Mouse (Mus musculus) ES-E14 (cell line): Measurements from ENCODE around the gene Olfr411. TPM values are rescaled to one million over a fixed set of nuclear protein-coding genes. Genes with fewer than 3 reads are reported as not detected.

Experiments used
- DNase-seq: peaks from one replicate; pipeline ENCODE4 v3.0.0-alpha.2; 2013; ENCODE audit warnings: low read depth, low spot score
- H3K27ac ChIP-seq: 2 replicates; pipeline ENCODE4 v1.5.1; 2012; ENCODE audit warnings: low read depth, mild to moderate bottlenecking, low read length, moderate library complexity, mixed read lengths; ENCODE audit not compliant: poor library complexity, insufficient read depth, severe bottlenecking
- H3K36me3 ChIP-seq: 2 replicates; pipeline ENCODE4 v1.6.1; 2012; ENCODE audit warnings: mild to moderate bottlenecking, low read length, moderate library complexity, mixed read lengths; ENCODE audit not compliant: control insufficient read depth, poor library complexity, insufficient read depth, severe bottlenecking
- H3K4me1 ChIP-seq, 2 experiments: fragments of 150-350 bp in 1 of 2; sonication (generic) in 1 of 2; 2 replicates each; pipeline ENCODE4 v1.6.1; 2012; ENCODE audit warnings: low read length in 2 of 2, mild to moderate bottlenecking in 1 of 2, mixed read lengths in 1 of 2; ENCODE audit not compliant: control insufficient read depth in 2 of 2, insufficient read depth in 2 of 2, poor library complexity in 1 of 2
- H3K4me3 ChIP-seq, 2 experiments: fragments of 150-350 bp in 1 of 2; sonication (generic) in 1 of 2; 2 replicates each; pipeline ENCODE4 v1.5.1; 2012; ENCODE audit warnings: low read length in 2 of 2, low read depth in 1 of 2, mild to moderate bottlenecking in 1 of 2, mixed read lengths in 1 of 2; ENCODE audit not compliant: insufficient read depth in 1 of 2, poor library complexity in 1 of 2, severe bottlenecking in 1 of 2
- H3K9ac ChIP-seq: 2 replicates; pipeline ENCODE4 v1.6.1; 2012; ENCODE audit warnings: low read depth, mild to moderate bottlenecking, low read length, mixed read lengths; ENCODE audit not compliant: poor library complexity, insufficient read depth, severe bottlenecking
- H3K9me3 ChIP-seq: fragments of 150-350 bp; sonication (generic); 2 replicates; pipeline ENCODE4 v1.6.1; 2012; ENCODE audit warnings: low read depth, mild to moderate bottlenecking, low read length; ENCODE audit not compliant: control insufficient read depth, insufficient read depth
- CHD2 ChIP-seq: IDR thresholded peaks from 2 replicates; pipeline ENCODE4 v1.6.1; 2014; ENCODE audit warnings: mild to moderate bottlenecking, low read depth, low read length, inconsistent platforms
- HCFC1 ChIP-seq: IDR thresholded peaks from 2 replicates; pipeline ENCODE4 v1.6.1; 2012; ENCODE audit warnings: low read length, inconsistent platforms, borderline replicate concordance; ENCODE audit not compliant: insufficient read depth
- MAFK ChIP-seq: IDR thresholded peaks from 2 replicates; pipeline ENCODE4 v1.6.1; 2014; ENCODE audit warnings: mild to moderate bottlenecking, low read depth, low read length, inconsistent platforms; ENCODE audit not compliant: insufficient read depth
- ZC3H11A ChIP-seq: IDR thresholded peaks from 2 replicates; pipeline ENCODE4 v1.6.1; 2012; ENCODE audit warnings: low read depth, mild to moderate bottlenecking, inconsistent platforms, low read length, borderline replicate concordance
- ZNF384 ChIP-seq: IDR thresholded peaks from 2 replicates; pipeline ENCODE4 v1.6.1; 2012; ENCODE audit warnings: low read depth, low read length, inconsistent platforms
- in situ Hi-C, 2 experiments: fragments of 600-800 bp; cut with MboI; formaldehyde crosslinking; loops; one replicate each; pipeline ENCODE4 v1.15.1; 2025; ENCODE audit warnings: low sequenced_read_pairs in 2 of 2, inconsistent platforms in 1 of 2; ENCODE audit not compliant: unreplicated experiment in 2 of 2
- total RNA-seq: library from RNA; depleted of rRNA; stranded (reverse); fragments of 300-350 nt; gene quantifications from 2 replicates; pipeline ENCODE4 v1.2.3, GENCODE M21; 2012

Olfr411 gene
- total RNA-seq, 1 experiment = not detected

GRCm38 (mm10) chr11:74391899-74392298 lies 39.4 kb upstream of the Olfr411 start:
- in situ Hi-C loops = loop anchor here in 1 of 2 experiments (25.0 kb wide), 1 partner anchor 145 kb away; no protein-coding TSS in a partner anchor
- H3K9ac ChIP-seq = no peak overlapping the region

DNA sequence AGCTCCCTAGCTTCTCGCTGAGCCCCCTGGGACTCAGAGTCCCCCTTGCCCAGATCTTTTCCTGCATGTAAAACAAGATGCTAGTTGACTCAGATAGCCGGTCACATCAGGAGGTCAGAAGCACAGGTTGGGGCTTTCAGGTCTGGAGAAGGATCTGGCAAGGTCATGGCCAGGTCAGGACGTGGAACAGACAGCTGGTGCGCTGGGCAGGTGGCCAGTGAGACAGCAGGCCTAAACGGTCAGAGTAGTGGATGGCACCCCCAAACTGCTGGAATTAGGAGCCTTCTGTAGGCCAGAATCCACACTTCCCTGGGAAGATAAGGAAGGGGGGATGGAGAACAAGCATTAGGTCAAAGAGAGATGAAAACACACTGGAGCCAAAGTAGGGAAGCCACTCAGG lies 34.8 kb upstream of the Olfr411 start:
- H3K4me3 ChIP-seq = no peak overlapping the region
- no peaks in the 10 kb centered on the region for H3K9me3 ChIP-seq
- no peak overlapping the region for H3K27ac ChIP-seq
- H3K4me1 ChIP-seq = no peaks in the 10 kb centered on the region
- H3K9ac ChIP-seq = no peak overlapping the region
- in situ Hi-C loops = loop anchor here in 1 of 2 experiments (25.0 kb wide), 1 partner anchor 150 kb away; no protein-coding TSS in a partner anchor
- TF ChIP-seq HCFC1 (no peak), MAFK (no peak)
- H3K36me3 ChIP-seq = no peaks in the 10 kb centered on the region
- DNase-seq = no peak

More at GRCm38 (mm10) chr11:74391899-74392298, 39.4 kb upstream of the Olfr411 start:
- Histone ChIP-seq H3K4me1 (no peaks in the 10 kb centered on the region), H3K9me3 (no peaks in the 10 kb centered on the region), H3K36me3 (no peaks in the 10 kb centered on the region), H3K4me3 (no peak overlapping the region), H3K27ac (no peak overlapping the region)
- DNase-seq = no peak
- TF ChIP-seq ZNF384 = no peak
- no peak for TF ChIP-seq ZC3H11A
- TF ChIP-seq MAFK = no peak
- no peak for TF ChIP-seq CHD2
- TF ChIP-seq HCFC1 = no peak

DNA sequence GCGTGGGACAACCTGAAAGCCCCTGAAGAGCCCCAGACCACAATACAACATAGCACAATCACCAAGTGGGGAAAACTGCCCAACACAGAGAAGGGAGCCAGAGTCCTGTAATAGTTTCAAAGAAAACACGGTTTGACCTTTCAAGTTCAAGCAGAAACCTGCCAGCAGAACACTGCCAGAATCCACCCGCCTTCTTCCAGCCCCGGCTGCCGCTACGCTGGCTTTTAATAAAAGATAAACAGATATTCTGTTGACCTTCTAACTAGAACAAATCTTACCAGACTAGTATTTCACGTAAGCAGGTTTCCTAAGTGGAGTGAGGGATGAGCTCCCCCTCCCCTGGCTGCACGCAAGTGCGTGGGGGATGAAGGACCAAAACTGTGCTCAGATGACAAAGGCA lies 33.2 kb upstream of the Olfr411 start:
- H3K4me1 ChIP-seq = no peaks in the 10 kb centered on the region
- H3K9me3 ChIP-seq = no peaks in the 10 kb centered on the region
- H3K36me3 ChIP-seq = no peaks in the 10 kb centered on the region
- H3K27ac ChIP-seq = no peak overlapping the region
- no peak overlapping the region for H3K9ac ChIP-seq
- no peak for TF ChIP-seq HCFC1
- TF ChIP-seq ZNF384 = no peak
- TF ChIP-seq ZC3H11A = no peak
- TF ChIP-seq CHD2 = no peak
- TF ChIP-seq MAFK = no peak
- H3K4me3 ChIP-seq = no peak overlapping the region
- DNase-seq = no peak
- in situ Hi-C loops = loop anchor here in 1 of 2 experiments (25.0 kb wide), 1 partner anchor 152 kb away; no protein-coding TSS in a partner anchor

DNA sequence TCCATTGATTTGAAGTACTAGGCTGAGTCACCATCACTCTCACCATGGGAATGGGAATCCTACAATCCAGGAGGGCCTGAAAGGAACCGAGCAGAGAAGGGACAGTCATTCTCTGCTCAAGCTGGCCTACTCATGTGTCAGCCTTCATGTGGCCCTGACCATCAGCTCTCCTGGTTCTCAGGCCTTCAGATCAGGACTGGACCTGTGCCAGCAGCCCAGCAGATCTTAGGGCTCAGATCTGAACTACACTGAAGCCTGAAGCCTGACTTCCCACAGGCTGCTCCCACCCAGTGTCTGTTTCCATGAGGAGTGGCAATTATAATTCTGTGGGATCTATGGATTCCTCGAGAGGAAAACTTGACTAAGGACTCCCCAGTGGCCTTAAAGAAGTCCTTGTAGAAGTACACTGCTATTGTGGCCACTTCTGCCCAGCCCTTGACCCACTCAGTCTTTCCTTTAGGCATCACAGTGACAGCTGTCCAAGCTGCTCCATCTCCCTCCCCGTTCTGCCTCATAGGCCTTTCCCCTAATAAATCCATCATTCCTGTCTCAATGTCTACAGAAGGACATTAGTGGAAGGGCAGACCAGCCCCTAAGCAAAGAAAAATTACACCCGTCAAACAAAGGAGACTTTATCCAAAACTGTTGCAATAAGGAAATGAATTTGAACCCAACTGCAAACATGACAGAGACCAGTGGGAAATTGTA lies 26.9 kb upstream of the Olfr411 start:
- no peak for DNase-seq
- H3K9ac ChIP-seq = no peak overlapping the region
- H3K36me3 ChIP-seq = no peaks in the 10 kb centered on the region
- no peaks in the 10 kb centered on the region for H3K9me3 ChIP-seq
- H3K27ac ChIP-seq = no peak overlapping the region
- no peak for TF ChIP-seq MAFK
- TF ChIP-seq ZNF384 = no peak
- no peak for TF ChIP-seq CHD2
- TF ChIP-seq HCFC1 = no peak
- no peak for TF ChIP-seq ZC3H11A
- in situ Hi-C loops = loop anchor here in 1 of 2 experiments (25.0 kb wide), 1 partner anchor 158 kb away; no protein-coding TSS in a partner anchor
- no peak overlapping the region for H3K4me3 ChIP-seq
- no peaks in the 10 kb centered on the region for H3K4me1 ChIP-seq

DNA sequence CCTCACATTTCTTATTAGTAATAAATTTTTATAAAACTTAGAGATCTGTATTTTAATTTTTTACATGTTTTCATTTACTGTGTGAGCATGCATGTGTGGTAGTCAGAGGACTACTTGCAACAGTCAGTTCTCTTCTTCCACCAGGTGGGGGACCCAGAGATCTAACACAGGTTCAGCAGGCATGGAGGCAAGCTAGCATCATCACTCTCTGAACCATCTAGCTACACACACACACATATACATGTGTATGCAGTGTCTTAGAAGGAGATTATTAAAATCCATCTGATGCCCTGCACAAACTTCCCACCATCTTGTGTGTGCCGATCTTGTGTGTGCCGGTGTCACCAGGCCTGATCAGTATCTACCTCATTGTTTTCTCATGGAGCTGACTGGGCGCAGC lies 24.4 kb upstream of the Olfr411 start:
- in situ Hi-C loops = loop anchor here in 1 of 2 experiments (25.0 kb wide), 1 partner anchor 160 kb away; no protein-coding TSS in a partner anchor
- peak; percentile 49 for DNase-seq

More for the DNA sequence above, 24.4 kb upstream of the Olfr411 start:
- TF ChIP-seq ZNF384 (no peak), ZC3H11A (peak; percentile 97), MAFK (no peak), HCFC1 (no peak)
- no peak overlapping the region for H3K4me3 ChIP-seq
- no peaks in the 10 kb centered on the region for H3K4me1 ChIP-seq
- H3K27ac ChIP-seq = no peak overlapping the region
- no peaks in the 10 kb centered on the region for H3K36me3 ChIP-seq
- no peak overlapping the region for H3K9ac ChIP-seq
- no peaks in the 10 kb centered on the region for H3K9me3 ChIP-seq
